In genomic region chr4:87844668-87845210, GRCm38 (mm10) we compare ENCODE assay signal across 17 mouse cellular contexts.
A peak's percentile ranks its signal among the peaks of the same experiment; 100 is the strongest.
DNase-seq lines count a peak whose midpoint lies in the region; ATAC-seq and TF ChIP-seq lines count a peak whose summit lies in the region.
"Had no signal": no experiment of that assay in that cellular context is flagged by ENCODE, and none has a peak within 500 bp of the region (broad histone marks: within the 10 kb centered on the region; RNA-seq: fewer than 3 reads in every experiment).

No protein-coding gene starts in this region.

- H3K9ac ChIP-seq in heart, embryonic 12.5 days = no peak overlapping the region
- H3K9ac ChIP-seq in kidney, postnatal 0 days (ENCODE audit: low read depth, low read length) = no peak overlapping the region
- no peak overlapping the region for H3K9ac ChIP-seq in neural tube, embryonic 15.5 days (replicated peaks)
- H3K9ac ChIP-seq: liver, postnatal 0 days had no signal

- H3K9me3 ChIP-seq in heart, embryonic 12.5 days (replicated peaks) = no peaks in the 10 kb centered on the region
- no peaks in the 10 kb centered on the region for H3K9me3 ChIP-seq in kidney, postnatal 0 days (replicated peaks; ENCODE audit: low read length)
- no peaks in the 10 kb centered on the region for H3K9me3 ChIP-seq in neural tube, embryonic 15.5 days (replicated peaks)

- no peaks in the 10 kb centered on the region for H3K27me3 ChIP-seq in heart, embryonic 12.5 days (replicated peaks)
- H3K27me3 ChIP-seq in kidney, postnatal 0 days (ENCODE audit: insufficient read depth, low read length) = no peaks in the 10 kb centered on the region
- no peaks in the 10 kb centered on the region for H3K27me3 ChIP-seq in neural tube, embryonic 15.5 days (replicated peaks)

- no peak for TF ChIP-seq CTCF in kidney, postnatal 0 days (IDR thresholded peaks at IDR 0.05; ENCODE audit: low read depth)
- TF ChIP-seq CTCF in brain, embryonic 14.5 days (IDR thresholded peaks at IDR 0.05; ENCODE audit: borderline replicate concordance, extremely low read depth, insufficient read depth, insufficient read length) = no peak

- intact Hi-C loops in heart, postnatal 10 days (cut with DNase I) = no loop called here

- ATAC-seq in heart, embryonic 12.5 days (ENCODE audit: insufficient number of reproducible peaks, low FRiP score) = no peak
- no peak for ATAC-seq in kidney, postnatal 0 days (replicated peaks; ENCODE audit: low FRiP score, low read depth)
- ATAC-seq in neural tube, embryonic 15.5 days (ENCODE audit: low FRiP score) = peak; percentile 60; the same call in 1 of the 2 replicates
- ATAC-seq: inflammation-experienced regulatory T-cells, adult 6 months; liver, postnatal 0 days had no signal

- peaks cover 28% of the 10 kb centered on the region for H3K4me1 ChIP-seq in heart, embryonic 12.5 days (replicated peaks)
- no peaks in the 10 kb centered on the region for H3K4me1 ChIP-seq in kidney, postnatal 0 days (replicated peaks; ENCODE audit: insufficient read depth, low read length)
- peaks cover 12% of the 10 kb centered on the region for H3K4me1 ChIP-seq in neural tube, embryonic 15.5 days

- H3K36me3 ChIP-seq in heart, embryonic 12.5 days = no peaks in the 10 kb centered on the region
- no peaks in the 10 kb centered on the region for H3K36me3 ChIP-seq in kidney, postnatal 0 days (ENCODE audit: insufficient read depth, low read length)
- H3K36me3 ChIP-seq in neural tube, embryonic 15.5 days = no peaks in the 10 kb centered on the region

- no peak for DNase-seq in heart, postnatal 10 days
- peak; percentile 36 for DNase-seq in kidney, postnatal 0 days (ENCODE audit: low spot score)
- no peak for DNase-seq in kidney, postnatal 10 days
- peak; percentile 53 for DNase-seq in brain, embryonic 14.5 days (ENCODE audit: low read depth)
- no peak for DNase-seq in spleen, adult 12 weeks (ENCODE audit: low spot score)
- DNase-seq: adrenal gland, adult 2 months; cerebellum, adult 8-10 months; kidney, adult 8-10 months; kidney, postnatal 36 days; left cerebral cortex, postnatal 4 days; liver, postnatal 0 days; lung, postnatal 10 days; right cerebral cortex, adult 18-20 months; thymus, postnatal 4 days had no signal

- no peak overlapping the region for H3K4me3 ChIP-seq in heart, embryonic 12.5 days
- no peak overlapping the region for H3K4me3 ChIP-seq in kidney, postnatal 0 days (replicated peaks; ENCODE audit: low read depth, low read length)
- no peak overlapping the region for H3K4me3 ChIP-seq in neural tube, embryonic 15.5 days (replicated peaks)

- 43% methylated on average over 6 of the region's 6 CpGs for WGBS in heart, embryonic 12.5 days
- 52% methylated on average over 6 of the region's 6 CpGs for WGBS in kidney, postnatal 0 days
- WGBS in neural tube, embryonic 15.5 days = 52% methylated on average over 6 of the region's 6 CpGs

- no peak for TF ChIP-seq POLR2A in brain, embryonic 14.5 days (IDR thresholded peaks at IDR 0.05; ENCODE audit: borderline replicate concordance, extremely low read depth, insufficient read depth, insufficient read length, poor library complexity, severe bottlenecking)

- no peak overlapping the region for H3K4me2 ChIP-seq in heart, embryonic 12.5 days
- no peak overlapping the region for H3K4me2 ChIP-seq in kidney, postnatal 0 days (ENCODE audit: low read length)
- no peak overlapping the region for H3K4me2 ChIP-seq in neural tube, embryonic 15.5 days

- H3K27ac ChIP-seq in heart, embryonic 12.5 days (ENCODE audit: poor library complexity, severe bottlenecking) = peak overlapping the region; percentile 57
- H3K27ac ChIP-seq in kidney, postnatal 0 days = no peak overlapping the region
- 0 out of 2 replicates have a peak overlapping the region, but pooled peaks have one; percentile 15 for H3K27ac ChIP-seq in neural tube, embryonic 15.5 days (replicated peaks)

Comparison
In these comparisons a context has a peak if more than half of its experiments do, and no peak if none do; other contexts are left out.
1. DNase-seq: peak in kidney, postnatal 0 days (single experiment) and brain, embryonic 14.5 days (single experiment); none in heart, postnatal 10 days (0 of 2), kidney, postnatal 10 days (single experiment) and spleen, adult 12 weeks (single experiment).